Mouse (Mus musculus): ENCODE data around the gene Cd59b.
A peak's percentile ranks its signal among the peaks of the same experiment; 100 is the strongest.

Cd59b gene

DNA sequence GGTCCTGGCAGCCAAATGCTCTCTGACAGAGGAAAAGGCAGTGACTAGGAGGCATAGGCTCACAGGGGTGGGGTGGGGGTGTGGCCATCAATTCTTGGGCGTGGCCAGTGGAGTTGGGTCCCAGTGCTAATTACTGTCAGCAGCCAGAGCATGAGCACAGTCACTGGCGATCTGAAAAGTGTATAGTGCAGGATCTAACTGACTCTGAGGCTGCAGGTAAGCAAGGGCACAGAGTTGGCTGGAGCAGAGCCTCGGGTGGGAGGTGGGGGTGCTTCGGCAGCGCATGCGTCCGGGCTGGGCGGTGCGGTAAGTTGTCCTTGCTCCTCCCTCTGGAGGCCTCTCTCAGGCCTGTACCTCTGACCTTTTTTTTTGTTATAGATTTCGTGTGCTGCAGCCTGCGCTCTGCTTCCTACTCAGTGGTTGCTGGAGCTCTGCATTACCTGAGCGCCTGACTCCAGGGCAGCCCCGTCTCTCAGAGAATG lies at the start of gene Cd59b:
Gene Cd59b, plus strand, starts transcription at position 146 of the 482 bp plus-strand sequence.
- DNase-seq (ENCODE audit: low spot score) = peak; percentile 15

DNA sequence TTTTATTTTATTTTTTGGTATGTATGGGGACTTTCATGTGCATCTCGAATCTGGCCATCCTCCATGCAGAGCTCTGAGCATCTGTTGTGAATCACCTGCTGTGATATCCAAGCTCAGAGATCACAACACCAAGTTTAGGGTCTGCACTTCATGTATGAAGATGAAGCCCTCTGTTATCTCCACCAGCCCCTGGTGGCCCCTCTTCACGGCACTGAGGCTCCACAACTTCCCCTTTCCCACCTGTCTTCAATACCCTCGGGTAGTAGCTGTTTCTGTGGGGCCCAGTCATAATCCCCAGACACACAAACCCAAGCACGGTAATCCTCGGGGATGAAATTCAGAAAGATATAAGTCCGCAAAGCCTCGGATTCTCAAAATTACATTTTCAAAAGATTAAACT lies 46.6 kb upstream of the Cd59b start:
- no peak for DNase-seq (ENCODE audit: low spot score)

DNA sequence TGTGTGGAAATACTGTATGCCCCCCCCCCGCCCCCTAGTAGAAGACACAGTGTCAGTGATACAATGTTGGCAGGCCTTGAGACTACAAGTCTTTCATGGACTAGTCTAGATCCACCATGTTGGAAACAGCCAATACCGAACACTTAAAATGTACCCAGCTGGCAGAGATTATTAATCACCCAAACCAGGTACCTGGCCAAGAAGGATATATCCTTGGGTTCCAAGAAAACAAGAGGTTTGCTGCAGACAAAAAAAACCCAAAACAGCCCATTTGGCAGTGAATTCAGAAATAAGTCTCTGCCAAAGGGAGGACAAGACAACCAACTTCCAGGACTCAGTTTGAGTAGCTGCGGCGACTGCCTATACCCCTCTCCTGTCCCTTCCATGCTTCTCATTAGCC lies 45.0 kb upstream of the Cd59b start:
- DNase-seq (ENCODE audit: low spot score) = no peak

DNA sequence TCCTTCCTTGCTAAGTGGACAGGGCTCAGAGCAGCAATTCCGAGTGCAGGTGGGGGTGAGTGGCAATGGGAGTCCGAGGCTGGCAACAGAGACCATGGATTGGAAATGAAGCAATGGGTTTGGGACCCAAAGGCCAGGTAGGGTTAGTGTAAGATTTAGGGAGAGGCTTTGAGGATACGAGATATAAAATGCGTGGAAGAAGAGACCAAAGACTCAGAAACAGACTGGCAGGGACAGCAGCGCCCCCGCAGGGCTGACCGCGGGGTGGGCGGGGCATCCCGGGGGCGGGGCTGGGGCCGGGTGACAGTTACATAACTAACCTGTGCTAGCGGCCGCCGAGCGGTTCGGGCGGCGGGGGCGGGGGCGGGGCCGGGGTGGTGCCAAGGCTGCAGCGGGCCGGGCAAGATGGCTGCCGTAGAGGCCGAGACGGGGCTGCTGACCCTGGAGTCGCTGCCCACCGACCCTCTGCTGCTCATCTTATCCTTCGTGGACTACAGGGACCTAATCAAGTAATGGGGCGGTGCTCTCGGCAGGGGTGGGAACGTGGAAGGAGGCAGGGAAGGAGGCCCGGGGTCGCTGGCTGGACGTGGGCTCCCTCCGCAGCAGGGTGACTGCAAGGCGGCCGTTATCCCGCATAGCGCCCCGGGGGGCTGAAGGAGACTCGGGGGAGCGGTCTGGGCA lies 42.1 kb upstream of the Cd59b start, which contains the start of gene Fbxo3:
Gene Fbxo3, plus strand, starts transcription at position 264 of the 681 bp plus-strand sequence.
- DNase-seq (ENCODE audit: low spot score) = peak; percentile 77

DNA sequence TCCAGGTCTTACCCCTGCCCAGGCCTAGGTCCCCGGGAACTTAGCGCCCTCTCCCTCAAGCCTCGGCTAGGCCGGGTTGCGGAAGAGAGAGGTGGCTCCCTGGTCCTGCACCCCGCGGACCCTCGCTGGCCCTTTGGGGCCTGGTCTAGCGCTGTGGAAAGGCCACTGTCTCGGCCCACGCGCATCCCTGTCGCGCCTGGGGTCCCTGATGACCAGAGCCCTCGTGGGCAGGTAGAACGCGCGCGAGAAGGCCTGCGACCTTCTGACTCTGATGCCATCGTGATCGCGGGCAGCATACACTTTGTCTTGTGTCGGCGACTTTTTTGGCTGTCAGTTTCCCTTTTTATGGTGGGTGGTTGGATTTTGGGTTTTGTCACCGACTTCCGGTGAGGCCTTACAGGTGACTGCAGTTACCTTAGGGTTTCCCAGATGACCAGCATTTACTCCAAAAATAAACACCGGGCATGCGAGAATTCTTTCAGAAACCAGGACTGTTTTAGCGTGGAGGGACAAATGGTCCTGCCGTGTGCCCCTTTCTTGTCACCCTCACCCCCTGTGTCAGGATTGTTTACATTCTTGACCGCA lies 41.4 kb upstream of the Cd59b start, which contains the start of gene 4931422A03Rik:
Gene 4931422A03Rik, minus strand, starts transcription at position 223 of the 585 bp plus-strand sequence.
- DNase-seq (ENCODE audit: low spot score) = peak; percentile 7

DNA sequence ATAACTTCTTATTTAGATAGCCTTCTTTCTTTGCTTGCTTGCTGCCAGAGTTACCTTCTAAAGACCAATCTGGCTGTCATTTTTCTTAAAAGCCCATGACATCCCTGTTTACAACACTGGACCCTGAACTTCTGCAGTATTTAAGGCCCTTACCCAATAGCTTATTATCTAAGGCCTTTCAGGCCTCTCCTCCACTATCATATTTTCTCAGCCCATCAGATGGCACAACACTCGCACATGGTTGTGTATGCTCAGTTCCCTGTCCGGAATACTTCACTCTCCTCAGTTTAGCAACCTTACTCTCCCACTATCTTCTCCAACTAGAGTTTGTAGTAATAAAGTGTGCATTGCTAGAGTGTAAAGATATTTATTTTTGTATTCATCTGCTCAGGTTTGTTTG lies 40.6 kb upstream of the Cd59b start:
- DNase-seq (ENCODE audit: low spot score) = no peak

DNA sequence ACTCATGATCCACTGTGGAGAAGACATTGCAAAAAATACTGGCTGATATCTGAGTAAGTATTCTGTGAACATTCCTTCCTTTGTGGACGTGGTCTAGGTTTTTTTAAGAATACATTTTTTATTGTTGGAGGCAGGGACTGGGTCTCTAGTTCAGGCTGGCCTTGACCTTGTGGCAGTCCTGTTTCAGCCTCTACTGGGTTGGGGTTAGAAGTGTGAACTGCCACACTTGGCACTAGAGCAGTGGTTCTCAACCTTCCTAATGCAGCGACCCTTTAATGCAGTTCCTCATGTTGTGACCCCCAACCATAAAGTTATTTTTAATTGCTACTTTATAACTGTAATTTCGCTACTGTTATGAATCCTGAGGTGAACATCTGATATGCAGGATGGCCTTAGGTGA lies 39.3 kb upstream of the Cd59b start:
- DNase-seq (ENCODE audit: low spot score) = no peak

DNA sequence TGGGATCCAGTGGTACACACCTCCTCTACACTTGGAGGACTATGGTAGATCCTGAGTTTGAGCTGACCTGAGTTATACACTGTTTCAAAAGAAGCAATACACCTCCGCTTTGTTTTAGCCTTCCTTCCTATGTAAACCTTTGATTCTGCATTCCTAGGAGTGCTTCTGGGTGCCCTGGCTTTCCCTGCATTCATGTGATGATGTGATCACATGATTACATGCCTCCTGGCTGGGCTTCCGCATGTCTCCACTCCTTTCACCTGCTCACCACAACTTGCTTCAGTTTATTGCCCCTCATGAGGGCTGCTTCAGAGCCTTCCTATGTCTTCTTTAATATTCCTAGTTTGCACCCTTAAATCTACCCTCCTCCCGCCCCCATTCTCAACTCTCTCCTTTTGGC lies 37.6 kb upstream of the Cd59b start:
- no peak for DNase-seq (ENCODE audit: low spot score)

DNA sequence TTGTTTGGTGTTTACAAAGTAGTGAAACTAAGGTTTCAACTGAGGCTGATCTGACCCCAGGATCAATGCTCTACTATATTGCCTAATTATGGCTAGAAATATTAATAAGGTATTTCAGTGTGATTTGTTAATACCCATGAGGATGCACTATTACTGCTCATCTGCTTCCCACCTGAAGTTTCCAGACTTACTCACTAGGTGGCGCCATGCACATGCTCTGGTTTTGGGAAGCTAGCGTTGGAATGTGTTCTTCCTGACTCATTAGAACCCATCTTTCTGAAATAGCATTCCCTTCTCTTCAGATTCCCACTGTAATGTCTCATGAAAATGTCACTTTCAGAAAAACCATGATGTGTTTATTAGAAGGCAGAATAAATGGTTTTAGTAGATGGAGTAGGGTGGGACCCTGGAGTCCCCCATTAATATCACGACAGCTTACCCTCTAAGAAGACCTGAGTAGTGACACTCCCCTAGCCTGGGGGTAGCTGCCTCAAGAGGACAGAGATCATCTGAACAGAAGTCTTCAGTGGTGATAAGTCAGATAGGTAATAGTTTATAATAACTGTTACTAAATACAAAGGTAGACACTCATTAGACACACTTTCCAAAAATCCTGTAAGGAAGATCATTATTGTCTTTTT lies 34.7 kb upstream of the Cd59b start:
- peak; percentile 59 for DNase-seq (ENCODE audit: low spot score)

DNA sequence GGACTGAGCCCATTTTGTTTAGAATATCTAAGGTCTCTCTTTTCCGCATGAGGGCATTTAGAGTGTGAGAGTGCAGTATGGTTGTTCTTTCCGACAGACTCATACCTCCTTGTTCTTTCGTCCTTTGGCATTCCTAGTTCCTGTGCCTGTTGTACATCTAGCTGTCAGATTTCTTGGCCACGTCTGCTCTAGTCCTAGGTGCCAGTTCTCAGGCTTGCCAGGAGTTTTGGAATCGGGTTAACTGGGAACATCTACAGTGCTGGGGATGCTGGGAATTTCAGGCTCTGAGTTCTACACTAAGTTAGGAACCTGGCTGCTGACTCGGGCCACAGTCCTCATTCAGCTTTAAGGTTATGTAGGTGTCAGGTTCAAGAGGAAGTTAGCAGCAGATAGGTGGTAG lies 34.1 kb upstream of the Cd59b start:
- DNase-seq (ENCODE audit: low spot score) = no peak

DNA sequence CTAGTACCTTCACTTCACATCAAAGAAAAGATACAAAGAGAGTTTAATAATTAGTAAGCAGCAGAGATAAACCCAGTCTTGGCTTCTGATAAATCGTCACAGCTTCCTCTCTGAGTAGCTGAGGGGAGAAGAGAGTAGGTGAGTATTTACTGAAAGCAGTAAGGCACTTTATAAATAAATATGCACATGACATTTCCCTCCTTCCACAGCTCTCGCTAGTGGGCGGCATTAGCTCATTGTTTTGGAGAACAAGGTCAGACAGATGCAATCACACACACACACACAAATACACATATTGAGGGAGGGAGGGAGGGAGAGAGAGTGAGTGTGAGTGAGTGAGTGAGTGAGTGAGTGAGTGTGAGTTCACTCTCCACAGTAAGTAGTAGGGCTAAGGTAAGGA lies 33.3 kb upstream of the Cd59b start:
- DNase-seq (ENCODE audit: low spot score) = no peak

DNA sequence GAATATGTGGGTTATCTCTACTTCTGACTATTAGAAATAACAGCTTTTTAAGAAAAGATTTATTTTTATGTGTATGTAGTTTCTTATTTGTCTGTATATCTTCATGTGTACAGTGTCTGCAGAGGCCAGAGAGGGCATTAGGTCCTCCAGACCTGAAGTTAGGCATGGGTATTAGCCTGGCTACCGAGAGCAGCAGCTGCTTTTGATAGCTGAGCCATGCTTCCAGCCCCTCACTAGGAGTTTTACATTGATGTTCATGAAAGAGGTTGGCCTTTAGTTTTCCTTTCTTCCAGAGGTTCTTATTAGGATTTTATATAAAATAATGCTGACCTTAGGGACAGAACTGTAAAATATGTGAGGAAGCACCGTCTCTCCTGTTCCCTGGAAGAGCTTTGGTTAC lies 31.4 kb upstream of the Cd59b start:
- DNase-seq (ENCODE audit: low spot score) = no peak

DNA sequence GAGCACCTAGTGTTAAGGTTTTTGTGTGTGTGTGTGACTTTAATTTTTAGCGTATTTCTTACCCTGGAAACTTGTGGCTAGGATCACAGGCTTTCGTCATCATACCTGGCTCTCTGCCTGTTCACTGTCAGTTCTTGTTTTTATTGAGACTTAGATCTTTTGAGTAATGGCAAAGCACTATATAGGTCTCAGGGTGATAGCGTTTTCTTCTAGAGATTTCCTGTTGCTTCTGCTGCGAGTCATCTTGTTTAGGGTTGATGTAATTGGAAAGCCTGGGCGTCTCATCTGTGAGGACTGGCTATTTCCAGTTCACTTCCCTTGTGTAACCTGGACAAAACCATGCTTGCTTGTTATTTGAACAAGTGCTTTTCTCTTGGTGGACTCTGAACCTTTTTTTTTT lies 28.0 kb upstream of the Cd59b start:
- no peak for DNase-seq (ENCODE audit: low spot score)

DNA sequence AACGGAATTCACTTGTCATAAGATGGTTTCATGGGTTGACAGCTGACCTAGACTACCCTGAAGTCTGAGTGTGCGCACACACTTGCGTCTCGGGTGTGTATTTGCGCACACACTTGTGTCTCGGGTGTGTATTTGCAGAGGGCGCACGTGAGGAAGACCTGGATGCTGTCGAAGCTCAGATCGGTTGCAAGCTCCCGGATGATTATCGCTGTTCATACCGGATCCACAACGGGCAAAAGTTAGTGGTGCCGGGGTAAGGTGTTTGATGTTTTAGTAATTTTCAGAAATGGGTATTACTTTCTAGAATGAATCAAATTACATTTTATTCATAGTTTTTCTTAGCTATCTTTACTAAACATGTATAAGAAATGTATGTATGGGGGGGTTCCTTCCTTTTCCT lies 26.9 kb upstream of the Cd59b start:
- DNase-seq (ENCODE audit: low spot score) = no peak

DNA sequence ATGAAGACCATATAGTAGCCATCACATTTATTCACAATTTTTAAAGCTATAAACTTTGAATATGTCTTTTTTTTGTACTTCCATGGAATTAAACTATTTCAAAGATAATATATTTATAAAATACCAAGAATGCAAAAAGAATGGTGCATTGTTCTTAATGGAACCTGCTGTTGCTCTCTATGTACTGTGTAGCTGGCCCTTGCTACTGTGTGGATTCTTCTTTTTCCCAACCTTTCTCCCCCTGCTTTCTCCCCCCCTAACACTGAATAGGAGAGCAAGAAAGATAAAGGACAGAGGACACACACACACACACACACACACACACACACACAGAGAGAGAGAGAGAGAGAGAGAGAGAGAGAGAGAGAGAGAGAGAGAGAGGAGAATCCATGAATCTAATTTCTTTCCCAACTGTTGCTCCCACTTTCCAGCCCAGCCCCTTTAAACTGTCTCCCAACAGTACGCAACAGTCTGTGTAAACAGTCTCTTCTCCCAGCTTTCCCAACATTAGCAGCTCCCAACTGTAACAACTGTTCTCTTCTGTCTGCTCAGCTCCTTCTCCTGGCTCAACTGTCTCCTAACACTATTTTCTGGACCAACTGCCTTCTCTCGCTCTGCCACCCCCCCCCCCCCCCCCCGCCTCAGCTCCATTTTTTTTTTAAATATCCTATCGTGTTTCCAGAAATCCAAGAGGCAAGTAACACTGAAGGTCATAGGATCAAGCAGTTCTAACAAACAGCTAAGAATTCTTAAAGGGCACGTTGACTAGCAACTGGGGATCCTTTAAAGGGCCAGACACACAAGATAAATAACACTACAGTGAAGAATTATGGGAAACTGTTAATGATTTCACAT lies 25.8 kb upstream of the Cd59b start:
- DNase-seq (ENCODE audit: low spot score) = no peak

DNA sequence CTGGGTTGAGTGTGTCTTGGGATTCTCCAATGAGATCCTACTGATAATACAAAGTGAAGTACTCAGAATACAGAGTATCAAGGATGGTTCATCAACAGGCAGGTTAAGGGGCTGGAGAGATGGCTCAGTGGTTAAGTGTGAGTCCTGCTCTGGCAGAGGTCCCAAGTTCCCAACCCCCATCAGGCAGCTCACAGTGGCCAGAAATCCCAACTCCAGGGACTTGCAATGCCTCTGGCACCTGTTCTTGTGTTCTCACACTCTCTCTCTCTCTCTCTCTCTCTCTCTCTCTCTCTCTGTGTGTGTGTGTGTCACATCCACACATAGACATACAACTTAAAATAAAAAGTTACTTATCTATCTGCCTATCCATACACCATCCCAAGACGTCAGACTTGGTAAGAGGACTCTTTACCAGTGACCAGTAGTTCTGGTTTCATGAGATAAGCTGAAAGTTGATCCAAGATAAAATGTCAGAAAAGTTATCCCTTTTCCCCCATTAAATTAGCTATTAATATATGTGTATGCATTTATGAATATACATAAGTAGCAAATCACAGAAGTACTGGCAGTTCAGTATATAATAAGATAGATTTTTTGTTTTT lies 25.1 kb upstream of the Cd59b start:
- DNase-seq (ENCODE audit: low spot score) = no peak

DNA sequence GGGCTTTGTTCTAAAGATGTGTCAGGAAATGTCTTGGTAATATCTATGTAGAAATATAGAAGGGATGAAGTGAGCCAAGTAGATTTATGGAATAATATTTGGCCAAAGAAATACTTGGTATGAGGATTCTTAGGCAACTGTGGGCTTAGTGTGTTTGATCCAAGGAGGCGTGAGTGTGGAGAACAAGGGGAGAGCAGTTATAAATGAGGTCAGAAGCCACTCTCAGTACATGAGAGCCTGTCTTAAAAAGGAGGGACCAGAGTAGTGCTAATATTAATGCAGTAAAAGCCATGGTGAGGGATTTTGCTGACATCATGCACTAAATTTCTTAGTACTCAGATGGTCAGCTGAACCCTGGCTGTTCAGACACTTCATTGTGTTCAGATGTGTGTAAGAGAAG lies 11.3 kb upstream of the Cd59b start:
- DNase-seq (ENCODE audit: low spot score) = no peak

DNA sequence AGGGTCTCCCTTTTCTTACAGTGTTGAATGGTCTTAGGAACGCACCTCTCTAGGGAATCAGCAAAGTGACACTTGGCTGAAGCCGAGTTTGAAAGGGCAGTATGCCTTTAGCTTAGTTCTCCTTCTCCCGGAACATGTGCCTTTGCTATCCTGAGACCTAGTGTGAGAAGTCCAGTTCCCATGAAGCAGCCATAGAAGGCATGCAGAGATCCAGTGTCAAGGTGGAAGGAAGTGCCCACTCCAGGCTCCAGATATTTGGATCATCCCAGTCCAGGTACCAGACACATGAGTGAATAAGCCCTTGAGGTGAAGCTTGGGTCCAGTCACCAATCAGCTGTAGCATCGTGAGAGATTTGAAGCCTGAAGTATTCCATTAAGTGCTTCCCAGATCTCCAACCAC lies 10.7 kb upstream of the Cd59b start:
- no peak for DNase-seq (ENCODE audit: low spot score)

DNA sequence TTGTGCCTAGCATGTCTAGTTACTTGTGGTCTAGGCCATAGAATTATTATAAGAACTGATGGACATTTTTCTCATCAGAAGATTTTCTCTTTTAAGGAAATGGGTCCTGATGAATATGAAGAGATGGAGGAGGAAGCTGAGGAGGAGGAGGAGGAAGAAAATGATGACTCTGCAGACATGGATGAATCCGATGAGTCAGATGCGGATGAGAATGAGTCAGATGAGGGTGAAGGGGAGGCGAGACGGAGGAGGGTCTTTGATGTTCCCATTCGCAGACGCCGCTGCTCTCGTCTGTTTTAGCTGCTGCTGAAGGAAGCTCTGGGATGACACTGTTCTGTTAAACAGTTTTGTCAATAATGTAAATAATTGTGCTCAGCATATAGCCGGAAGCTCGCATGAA lies 9.9 kb upstream of the Cd59b start:
- no peak for DNase-seq (ENCODE audit: low spot score)

DNA sequence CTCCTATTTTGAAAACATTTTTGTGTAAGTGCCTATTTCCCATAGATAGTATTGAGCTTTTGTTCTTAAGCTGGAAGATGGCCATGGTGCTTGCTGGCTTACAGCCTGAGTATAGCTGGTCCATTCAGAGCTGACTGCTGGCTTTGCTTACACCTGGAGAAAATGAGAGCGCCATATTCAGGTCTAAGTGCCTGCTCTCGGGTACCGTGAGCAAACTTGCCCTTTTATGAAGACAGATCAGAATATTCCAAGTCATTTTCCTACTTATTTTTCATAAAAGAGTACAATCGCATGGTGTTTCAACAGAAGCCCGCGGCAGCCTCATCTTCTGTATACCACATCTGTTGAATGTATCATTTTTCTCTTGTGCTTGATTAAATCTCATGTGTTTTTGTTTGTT lies 8.7 kb upstream of the Cd59b start:
- DNase-seq (ENCODE audit: low spot score) = no peak

DNA sequence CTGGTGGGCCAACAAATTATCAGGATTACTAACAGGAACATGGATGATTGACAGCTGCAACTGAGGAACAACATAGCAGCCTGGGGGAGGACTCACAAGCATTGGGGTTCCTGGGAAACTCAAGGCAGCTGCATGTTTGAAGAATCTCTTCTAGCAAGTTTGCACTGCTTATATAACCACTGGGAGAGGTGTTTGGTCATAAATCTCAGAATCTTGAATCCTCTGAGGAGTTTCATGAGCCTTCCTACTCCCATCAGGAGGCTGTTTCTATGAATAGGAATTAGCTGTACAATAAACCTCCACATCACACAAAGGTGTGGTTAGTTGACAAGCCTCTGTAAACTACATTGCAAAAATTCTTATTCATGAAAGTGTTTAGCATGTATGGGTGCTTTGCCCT lies 7.0 kb upstream of the Cd59b start:
- DNase-seq (ENCODE audit: low spot score) = no peak

DNA sequence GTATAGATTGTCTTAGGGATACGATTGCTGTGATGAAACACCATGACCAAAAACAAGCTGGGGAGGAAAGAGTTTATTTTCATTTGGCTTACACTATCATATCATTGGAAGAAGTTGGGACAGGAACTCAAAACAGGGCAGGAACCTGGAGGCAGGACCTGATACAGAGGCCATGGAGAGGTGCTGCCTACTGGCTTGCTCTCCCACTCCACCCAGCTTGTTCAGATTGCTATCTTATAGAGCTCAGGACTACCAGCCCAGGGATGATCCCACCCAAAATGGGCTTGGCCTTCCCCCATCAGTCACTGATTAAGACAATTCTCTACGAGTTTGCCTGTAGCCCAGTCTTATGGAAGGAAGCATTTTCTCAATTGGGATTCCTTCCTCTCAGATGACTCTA lies 5.5 kb upstream of the Cd59b start:
- DNase-seq (ENCODE audit: low spot score) = no peak
